Mouse (Mus musculus) adrenal gland, adult 10 weeks (tissue): Measurements from ENCODE around the gene Rasgrp1. TPM values are rescaled to one million over a fixed set of nuclear protein-coding genes. Genes with fewer than 3 reads are reported as not detected.

Experiments
- polyA plus RNA-seq: library from polyadenylated mRNA; stranded (reverse); fragments of 350-450 nt; fragmentation: Illumina TruSeq; extraction: RNeasy Lipid Tissue Mini Kit (QIAGEN cat#74804); gene quantifications from one replicate; pipeline ENCODE4 v1.2.3, GENCODE M21; 2014; ENCODE audit warnings: low read depth, low replicate concordance

Rasgrp1 gene
- 0.82 TPM for polyA plus RNA-seq

DNA sequence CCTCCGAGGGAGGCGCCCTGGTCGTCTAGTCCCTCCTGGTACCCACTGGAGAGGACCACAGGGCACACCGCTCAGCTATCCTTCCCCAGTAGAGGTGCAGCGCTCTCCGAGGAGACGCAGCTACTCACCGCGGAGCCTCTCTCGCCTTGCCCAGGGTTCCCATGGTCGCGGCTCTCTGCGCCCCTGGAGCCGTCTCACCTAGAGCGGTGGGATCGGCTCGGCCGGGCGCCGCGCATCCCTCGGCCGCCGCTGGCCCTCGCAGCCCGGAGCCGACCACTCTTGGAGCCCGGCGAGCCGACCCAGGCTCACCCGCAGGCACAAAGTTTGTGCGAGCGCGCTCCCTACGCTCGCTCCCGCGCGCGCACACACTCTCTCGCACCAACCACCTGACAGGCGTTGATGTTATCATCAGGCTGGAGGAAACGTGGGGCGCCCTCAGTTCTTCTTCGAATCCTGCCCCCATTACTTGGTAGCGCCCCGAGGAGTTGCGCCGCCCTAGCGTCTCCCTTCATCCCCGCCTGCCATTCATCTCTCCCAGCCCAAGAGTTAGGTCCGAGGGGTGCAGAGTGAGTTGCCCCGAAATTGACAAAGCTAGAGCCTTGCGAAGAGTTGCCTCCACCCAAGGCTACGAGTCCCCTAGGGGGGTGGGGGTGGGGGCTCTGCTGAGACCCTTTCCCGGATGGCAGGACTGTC is at the start of gene Rasgrp1:
Rasgrp1 (minus strand) TSS at position 455 of the 693 bp plus-strand sequence.

DNA sequence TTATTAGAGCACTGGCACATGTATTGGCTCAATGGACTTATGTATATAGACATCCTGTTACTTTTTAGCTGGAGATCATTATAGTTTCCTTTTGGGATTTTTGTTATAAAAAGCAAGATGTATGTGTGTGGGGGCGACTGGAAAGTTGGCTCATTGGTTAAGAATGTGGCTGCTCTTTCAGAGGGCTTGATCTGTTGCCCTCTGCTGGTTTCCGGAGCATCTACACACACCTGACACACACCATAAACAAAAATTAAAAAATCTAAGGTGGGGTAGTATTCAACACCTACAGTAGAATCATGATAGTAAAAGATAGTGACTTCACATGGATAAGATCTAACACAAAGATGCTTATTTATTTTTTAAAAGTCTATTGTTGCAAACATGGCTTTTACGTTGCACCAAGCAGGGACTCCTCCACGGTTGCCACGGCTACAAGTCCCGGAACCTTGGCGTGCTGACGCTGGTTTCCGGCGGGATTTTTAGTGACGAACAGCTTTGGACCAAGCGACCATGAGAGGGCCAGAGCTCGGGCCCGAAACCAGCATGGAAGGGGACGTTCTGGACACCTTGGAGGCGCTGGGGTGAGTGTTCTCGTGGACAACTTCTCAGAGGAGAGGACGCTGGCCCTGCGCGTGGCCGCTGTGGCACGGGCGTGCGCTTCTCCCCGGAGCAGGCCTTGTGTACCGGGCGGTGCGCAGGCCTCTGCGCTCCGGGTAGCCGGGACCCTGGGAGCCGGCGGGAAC is 93.4 kb downstream of the Rasgrp1 start, which contains the start of gene Fam98b:
Fam98b (plus strand) TSS at position 485 of the 746 bp plus-strand sequence.

Other genes with a start within 250 kb of the Rasgrp1 start
- 294 TPM for gene Spred1, start 221.6 kb downstream of the Rasgrp1 start, polyA plus RNA-seq
- 126 TPM for gene Fam98b, start 93.3 kb downstream of the Rasgrp1 start, polyA plus RNA-seq